Mouse (Mus musculus) lung, adult 2 months (tissue): ENCODE data around the gene Ier3.

Experiments
- CTCF ChIP-seq: fragments of 200-500 bp; IDR thresholded peaks from 2 replicates; pipeline ENCODE4 v1.5.1; 2011; ENCODE audit warnings: mild to moderate bottlenecking, low read length, control low read depth; ENCODE audit not compliant: insufficient read depth
- POLR2A ChIP-seq: fragments of 200-500 bp; IDR thresholded peaks from 2 replicates; pipeline ENCODE4 v1.6.1; 2011; ENCODE audit warnings: low read depth, mild to moderate bottlenecking, control low read depth, low read length, borderline replicate concordance; ENCODE audit errors: extremely low read depth

DNA sequence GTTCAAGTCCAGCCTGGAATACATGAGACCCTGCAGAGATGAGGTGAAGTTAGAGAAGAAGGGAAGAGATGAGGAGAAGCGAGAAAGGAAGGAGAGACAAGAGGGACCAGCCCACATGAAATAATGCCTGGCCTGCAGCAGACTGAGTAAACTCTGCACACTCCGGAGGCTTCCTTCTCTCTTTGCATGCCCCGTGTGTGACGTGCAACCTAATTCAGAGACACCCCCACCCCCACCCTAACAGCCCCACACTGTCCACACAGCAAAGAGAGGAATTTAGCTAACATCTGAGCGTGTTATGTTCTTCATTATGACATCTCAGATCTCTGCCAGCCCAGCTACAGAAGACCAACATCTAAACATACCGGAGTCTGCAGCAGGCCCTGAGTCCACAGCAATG lies 42.5 kb upstream of the Ier3 start:
- TF ChIP-seq POLR2A (no peak), CTCF (no peak)
